Mouse (Mus musculus): ENCODE results near the gene Parp6. TPM values are rescaled to one million over a fixed set of nuclear protein-coding genes. Genes with fewer than 3 reads are reported as not detected.

The Parp6 gene
- polyA plus RNA-seq, 1 experiment from 2014 or later = 197 TPM

DNA sequence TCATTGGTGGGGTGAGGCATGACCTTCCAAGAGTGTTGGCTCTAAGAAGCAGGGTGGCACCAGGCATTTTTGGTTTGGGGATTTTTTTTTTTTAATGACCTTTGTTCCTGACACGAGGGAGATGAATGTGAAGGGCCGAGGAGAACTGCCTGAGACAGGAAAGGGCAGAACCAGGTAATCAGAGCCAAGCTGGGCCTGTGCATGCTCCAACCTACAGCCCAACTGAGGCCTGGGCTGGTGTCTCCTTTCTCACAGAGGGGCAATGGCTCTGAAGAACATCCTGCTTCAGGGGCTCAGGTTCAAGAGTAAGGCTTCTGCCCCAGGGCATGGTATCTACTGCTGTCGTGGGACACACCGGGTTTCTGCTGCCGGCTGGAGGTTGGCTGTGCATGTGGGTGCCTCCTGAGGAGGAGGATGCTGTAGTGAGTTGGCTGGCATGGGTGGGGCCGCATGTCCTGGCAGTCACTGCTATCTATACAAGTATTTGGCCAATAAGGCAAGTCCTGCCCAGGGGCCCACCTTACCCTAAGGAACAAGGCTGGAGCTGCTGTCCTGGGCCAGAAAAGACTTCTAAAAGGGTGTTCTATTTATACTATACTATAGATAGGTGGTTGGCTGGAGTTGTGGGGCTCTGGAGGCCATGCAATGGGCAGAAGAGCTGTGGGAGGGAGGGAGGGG, 44.4 kb downstream of the Parp6 start:
- 0 out of 2 replicates have a peak overlapping the region, but pooled peaks have one; percentile 11 for H3K9ac ChIP-seq (ENCODE audit: low read depth, low read length)
- no peaks in the 10 kb centered on the region for H3K27me3 ChIP-seq (replicated peaks; ENCODE audit: control insufficient read depth, insufficient read depth, low read length)
- 57% methylated on average over 6 of the region's 6 CpGs for WGBS
- no peak for ATAC-seq
- no peak overlapping the region for H3K4me3 ChIP-seq (ENCODE audit: low read length)
- H3K36me3 ChIP-seq (ENCODE audit: control insufficient read depth, insufficient read depth, low read length) = peaks cover 10% of the 10 kb centered on the region
- H3K4me2 ChIP-seq (ENCODE audit: low read length) = no peak overlapping the region
- no peaks in the 10 kb centered on the region for H3K9me3 ChIP-seq (ENCODE audit: control insufficient read depth, low read length)
- H3K27ac ChIP-seq (ENCODE audit: low read depth, low read length) = no peak overlapping the region
- H3K4me1 ChIP-seq (ENCODE audit: control insufficient read depth, insufficient read depth, low read depth, low read length) = peaks cover 37% of the 10 kb centered on the region

DNA sequence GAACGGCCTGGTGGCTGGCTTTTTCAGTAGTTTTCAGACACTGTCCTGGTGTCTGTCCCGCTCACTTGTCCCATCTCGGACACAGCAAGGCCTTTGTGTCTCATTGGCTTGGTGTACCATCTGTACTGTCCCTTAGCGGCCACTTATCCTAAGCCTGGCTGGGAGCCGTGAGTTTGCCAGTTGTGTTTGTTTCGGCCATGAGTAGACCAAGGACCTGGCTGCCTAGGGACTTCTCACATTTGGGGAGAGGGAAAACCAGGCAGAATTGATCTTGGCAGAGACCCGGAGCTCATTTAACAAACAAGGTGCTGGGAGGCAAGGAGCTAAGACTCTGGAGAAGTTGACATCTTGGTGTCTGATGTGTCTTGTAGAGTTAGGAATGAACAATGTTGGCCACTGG, 46.1 kb downstream of the Parp6 start:
- H3K4me3 ChIP-seq (ENCODE audit: low read length) = no peak overlapping the region
- H3K4me1 ChIP-seq (ENCODE audit: control insufficient read depth, insufficient read depth, low read depth, low read length) = peaks cover 37% of the 10 kb centered on the region
- H3K27me3 ChIP-seq (replicated peaks; ENCODE audit: control insufficient read depth, insufficient read depth, low read length) = no peaks in the 10 kb centered on the region
- 74% methylated on average over 7 of the region's 7 CpGs for WGBS
- no peak overlapping the region for H3K9ac ChIP-seq (ENCODE audit: low read depth, low read length)
- no peaks in the 10 kb centered on the region for H3K9me3 ChIP-seq (ENCODE audit: control insufficient read depth, low read length)
- no peak overlapping the region for H3K4me2 ChIP-seq (ENCODE audit: low read length)
- peaks cover 27% of the 10 kb centered on the region for H3K36me3 ChIP-seq (ENCODE audit: control insufficient read depth, insufficient read depth, low read length)
- no peak for ATAC-seq
- no peak overlapping the region for H3K27ac ChIP-seq (ENCODE audit: low read depth, low read length)

GRCm38 (mm10) chr9:59663957-59664356, 46.9 kb downstream of the Parp6 start:
- Histone ChIP-seq H3K9me3 (ENCODE audit: control insufficient read depth, low read length) (no peaks in the 10 kb centered on the region), H3K4me2 (ENCODE audit: low read length) (no peak overlapping the region), H3K9ac (ENCODE audit: low read depth, low read length) (no peak overlapping the region), H3K27ac (ENCODE audit: low read depth, low read length) (no peak overlapping the region), H3K27me3 (replicated peaks; ENCODE audit: control insufficient read depth, insufficient read depth, low read length) (no peaks in the 10 kb centered on the region), H3K4me3 (ENCODE audit: low read length) (no peak overlapping the region), H3K4me1 (ENCODE audit: control insufficient read depth, insufficient read depth, low read depth, low read length) (peaks cover 32% of the 10 kb centered on the region), H3K36me3 (ENCODE audit: control insufficient read depth, insufficient read depth, low read length) (peaks cover 30% of the 10 kb centered on the region)
- 47% methylated on average over 3 of the region's 3 CpGs for WGBS
- ATAC-seq = no peak

GRCm38 (mm10) chr9:59664664-59665256, 47.7 kb downstream of the Parp6 start:
- Histone ChIP-seq H3K4me2 (ENCODE audit: low read length) (no peak overlapping the region), H3K27ac (ENCODE audit: low read depth, low read length) (no peak overlapping the region), H3K27me3 (replicated peaks; ENCODE audit: control insufficient read depth, insufficient read depth, low read length) (no peaks in the 10 kb centered on the region), H3K36me3 (ENCODE audit: control insufficient read depth, insufficient read depth, low read length) (peaks cover 34% of the 10 kb centered on the region), H3K9ac (ENCODE audit: low read depth, low read length) (no peak overlapping the region), H3K4me1 (ENCODE audit: control insufficient read depth, insufficient read depth, low read depth, low read length) (peaks cover 24% of the 10 kb centered on the region), H3K4me3 (ENCODE audit: low read length) (no peak overlapping the region), H3K9me3 (ENCODE audit: control insufficient read depth, low read length) (no peaks in the 10 kb centered on the region)
- no peak for ATAC-seq
- WGBS = 73% methylated on average over 4 of the region's 4 CpGs

- Histone ChIP-seq H3K27ac (ENCODE audit: low read depth, low read length) (no peak overlapping the region), H3K9me3 (ENCODE audit: control insufficient read depth, low read length) (no peaks in the 10 kb centered on the region), H3K27me3 (replicated peaks; ENCODE audit: control insufficient read depth, insufficient read depth, low read length) (no peaks in the 10 kb centered on the region), H3K4me1 (ENCODE audit: control insufficient read depth, insufficient read depth, low read depth, low read length) (peaks cover 12% of the 10 kb centered on the region), H3K4me2 (ENCODE audit: low read length) (no peak overlapping the region), H3K9ac (ENCODE audit: low read depth, low read length) (no peak overlapping the region), H3K4me3 (ENCODE audit: low read length) (no peak overlapping the region), H3K36me3 (ENCODE audit: control insufficient read depth, insufficient read depth, low read length) (peaks cover 42% of the 10 kb centered on the region)
- no peak for ATAC-seq
- WGBS = 95% methylated on average over 8 of the region's 8 CpGs
Observed at GRCm38 (mm10) chr9:59666016-59666415, 48.9 kb downstream of the Parp6 start.

GRCm38 (mm10) chr9:59666813-59667212, 49.7 kb downstream of the Parp6 start:
- no peaks in the 10 kb centered on the region for H3K9me3 ChIP-seq (ENCODE audit: control insufficient read depth, low read length)
- no peak overlapping the region for H3K27ac ChIP-seq (ENCODE audit: low read depth, low read length)
- no peak for ATAC-seq

GRCm38 (mm10) chr9:59667250-59667649, 50.2 kb downstream of the Parp6 start:
- Histone ChIP-seq H3K27me3 (replicated peaks; ENCODE audit: control insufficient read depth, insufficient read depth, low read length) (no peaks in the 10 kb centered on the region), H3K9me3 (ENCODE audit: control insufficient read depth, low read length) (no peaks in the 10 kb centered on the region), H3K4me1 (ENCODE audit: control insufficient read depth, insufficient read depth, low read depth, low read length) (peaks cover 3% of the 10 kb centered on the region), H3K9ac (ENCODE audit: low read depth, low read length) (no peak overlapping the region), H3K27ac (ENCODE audit: low read depth, low read length) (no peak overlapping the region), H3K4me2 (ENCODE audit: low read length) (no peak overlapping the region), H3K4me3 (ENCODE audit: low read length) (no peak overlapping the region), H3K36me3 (ENCODE audit: control insufficient read depth, insufficient read depth, low read length) (peaks cover 54% of the 10 kb centered on the region)
- WGBS = 65% methylated on average over 4 of the region's 4 CpGs
- no peak for ATAC-seq

More at GRCm38 (mm10) chr9:59666813-59667212, 49.7 kb downstream of the Parp6 start:
- Histone ChIP-seq H3K4me2 (ENCODE audit: low read length) (no peak overlapping the region), H3K36me3 (ENCODE audit: control insufficient read depth, insufficient read depth, low read length) (peaks cover 49% of the 10 kb centered on the region), H3K27me3 (replicated peaks; ENCODE audit: control insufficient read depth, insufficient read depth, low read length) (no peaks in the 10 kb centered on the region), H3K4me1 (ENCODE audit: control insufficient read depth, insufficient read depth, low read depth, low read length) (peaks cover 4% of the 10 kb centered on the region), H3K9ac (ENCODE audit: low read depth, low read length) (no peak overlapping the region), H3K4me3 (ENCODE audit: low read length) (no peak overlapping the region)
- WGBS = 83% methylated on average over 1 of the region's 1 CpGs

- Histone ChIP-seq H3K4me3 (ENCODE audit: low read length) (no peak overlapping the region), H3K9ac (ENCODE audit: low read depth, low read length) (no peak overlapping the region), H3K36me3 (ENCODE audit: control insufficient read depth, insufficient read depth, low read length) (peaks cover 60% of the 10 kb centered on the region), H3K27me3 (replicated peaks; ENCODE audit: control insufficient read depth, insufficient read depth, low read length) (no peaks in the 10 kb centered on the region), H3K9me3 (ENCODE audit: control insufficient read depth, low read length) (no peaks in the 10 kb centered on the region), H3K27ac (ENCODE audit: low read depth, low read length) (no peak overlapping the region), H3K4me1 (ENCODE audit: control insufficient read depth, insufficient read depth, low read depth, low read length) (peaks cover 3% of the 10 kb centered on the region), H3K4me2 (ENCODE audit: low read length) (no peak overlapping the region)
- ATAC-seq = no peak
- 88% methylated on average over 6 of the region's 6 CpGs for WGBS
Observed at GRCm38 (mm10) chr9:59667904-59668303, 50.8 kb downstream of the Parp6 start.

DNA sequence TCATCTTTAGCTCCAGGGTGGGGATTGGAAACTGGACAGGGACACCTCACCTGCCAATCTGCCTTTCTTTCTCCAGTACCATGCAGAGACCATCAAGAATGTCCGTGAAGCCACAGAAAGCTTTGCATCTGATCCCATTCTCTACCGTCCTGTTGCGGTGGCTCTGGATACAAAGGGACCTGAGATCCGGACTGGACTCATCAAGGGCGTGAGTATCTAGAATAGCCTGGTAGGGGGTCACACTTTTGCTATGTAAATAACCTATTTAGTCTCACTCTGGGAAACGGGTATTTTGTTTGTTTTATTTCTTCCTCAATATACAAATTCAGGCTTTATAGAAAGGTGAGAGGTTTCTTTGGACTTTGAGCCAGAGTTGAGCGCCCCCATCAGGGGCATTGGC, 51.4 kb downstream of the Parp6 start:
- WGBS = 67% methylated on average over 7 of the region's 7 CpGs
- H3K4me1 ChIP-seq (ENCODE audit: control insufficient read depth, insufficient read depth, low read depth, low read length) = peaks cover 3% of the 10 kb centered on the region
- ATAC-seq = no peak
- no peak overlapping the region for H3K4me3 ChIP-seq (ENCODE audit: low read length)
- H3K9ac ChIP-seq (ENCODE audit: low read depth, low read length) = no peak overlapping the region
- peaks cover 65% of the 10 kb centered on the region for H3K36me3 ChIP-seq (ENCODE audit: control insufficient read depth, insufficient read depth, low read length)
- no peak overlapping the region for H3K4me2 ChIP-seq (ENCODE audit: low read length)
- no peak overlapping the region for H3K27ac ChIP-seq (ENCODE audit: low read depth, low read length)
- no peaks in the 10 kb centered on the region for H3K9me3 ChIP-seq (ENCODE audit: control insufficient read depth, low read length)
- no peaks in the 10 kb centered on the region for H3K27me3 ChIP-seq (replicated peaks; ENCODE audit: control insufficient read depth, insufficient read depth, low read length)
